In the genomic region with DNA sequence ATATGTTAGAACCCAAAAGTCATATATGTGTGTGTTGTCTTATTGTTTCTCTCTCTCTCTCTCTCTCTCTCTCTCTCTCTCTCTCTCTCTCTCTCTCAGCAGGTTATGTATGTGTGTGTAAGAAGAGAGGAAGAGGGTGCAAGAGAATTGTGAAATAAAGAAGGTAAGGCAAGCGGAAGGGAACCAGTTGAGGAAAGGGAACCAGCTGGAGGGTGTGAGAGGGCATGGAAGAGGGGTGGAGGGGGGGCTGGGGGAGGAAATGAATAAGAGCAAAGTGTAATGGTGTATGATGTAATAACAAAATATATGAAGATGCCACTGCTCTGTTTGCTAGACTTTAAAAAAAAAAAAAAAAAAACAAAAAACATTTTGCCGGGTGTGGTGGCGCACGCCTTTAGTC, we compare ENCODE assay signal across 22 mouse cellular contexts. TPM values are rescaled to one million over a fixed set of nuclear protein-coding genes. Genes with fewer than 3 reads are reported as not detected.
"Had no signal": no experiment of that assay in that cellular context is flagged by ENCODE, and none has a peak within 500 bp of the region (broad histone marks: within the 10 kb centered on the region; RNA-seq: fewer than 3 reads in every experiment).

No protein-coding gene starts in this region.

- H3K4me2 ChIP-seq: lung, embryonic 15.5 days; midbrain, embryonic 11.5 days; neural tube, embryonic 13.5 days had no signal

- H3K9ac ChIP-seq: liver, embryonic 14.5 days; lung, embryonic 15.5 days; neural tube, embryonic 13.5 days had no signal

- H3K27ac ChIP-seq: kidney, postnatal 0 days; layer of hippocampus, adult 2 months; left cerebral cortex, adult 2 months; liver, embryonic 14.5 days; lung, embryonic 15.5 days; neural tube, embryonic 13.5 days; stomach, postnatal 0 days had no signal

- H3K36me3 ChIP-seq: lung, embryonic 15.5 days; neural tube, embryonic 13.5 days had no signal

- H3K27me3 ChIP-seq: lung, embryonic 15.5 days; neural tube, embryonic 13.5 days had no signal

- H3K4me1 ChIP-seq: lung, embryonic 15.5 days; neural tube, embryonic 13.5 days had no signal

- DNase-seq: kidney, adult 18-20 months; kidney, adult 9 months; kidney, postnatal 25 days; layer of hippocampus, adult 9-11 months; layer of hippocampus, postnatal 36 days; lung, adult 18-20 months; lung, postnatal 10 days; lung, postnatal 36 days; midbrain, embryonic 14.5 days; thymus, adult 2 months; thymus, postnatal 14 days; thymus, postnatal 4 days had no signal

- H3K4me3 ChIP-seq: layer of hippocampus, adult 2 months; left cerebral cortex, adult 2 months; lung, embryonic 15.5 days; myocyte; neural tube, embryonic 13.5 days had no signal

- H3K9me3 ChIP-seq: lung, embryonic 15.5 days; neural tube, embryonic 13.5 days had no signal

RNA-seq across cellular contexts. Expression of a gene that starts 48.2 kb away (rescaled TPM):
- polyA plus RNA-seq: liver, adult 2 months had no signal
